Mouse (Mus musculus): ENCODE data around the gene Shb.

The Shb gene

GRCm38 (mm10) chr4:45505191-45505590 lies 27.1 kb downstream of the Shb start:
- no peak for DNase-seq (ENCODE audit: low read depth, low spot score)

DNA sequence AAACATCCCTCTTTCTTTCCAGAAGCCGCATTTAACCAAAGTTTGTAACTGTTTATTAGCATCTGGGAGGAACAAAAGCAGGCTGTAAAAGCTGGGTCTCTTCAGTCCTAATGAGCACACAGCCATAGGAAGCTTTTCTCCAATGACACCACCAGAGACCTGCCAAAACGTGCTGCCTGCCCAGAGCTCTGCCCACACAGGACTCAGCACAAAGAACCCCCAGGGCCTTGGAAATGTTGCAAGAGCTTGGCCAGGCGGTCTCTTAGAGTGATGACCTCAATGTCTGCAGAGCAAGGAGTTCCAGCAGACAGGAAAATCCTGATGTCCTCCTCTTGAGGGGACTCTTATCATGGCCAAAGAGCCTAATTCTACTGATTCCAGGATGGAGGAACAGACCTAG lies 28.5 kb downstream of the Shb start:
- DNase-seq (ENCODE audit: low read depth, low spot score): no peak

- no peak for DNase-seq (ENCODE audit: low read depth, low spot score)
Measured at GRCm38 (mm10) chr4:45503380-45503779, 28.9 kb downstream of the Shb start.

DNA sequence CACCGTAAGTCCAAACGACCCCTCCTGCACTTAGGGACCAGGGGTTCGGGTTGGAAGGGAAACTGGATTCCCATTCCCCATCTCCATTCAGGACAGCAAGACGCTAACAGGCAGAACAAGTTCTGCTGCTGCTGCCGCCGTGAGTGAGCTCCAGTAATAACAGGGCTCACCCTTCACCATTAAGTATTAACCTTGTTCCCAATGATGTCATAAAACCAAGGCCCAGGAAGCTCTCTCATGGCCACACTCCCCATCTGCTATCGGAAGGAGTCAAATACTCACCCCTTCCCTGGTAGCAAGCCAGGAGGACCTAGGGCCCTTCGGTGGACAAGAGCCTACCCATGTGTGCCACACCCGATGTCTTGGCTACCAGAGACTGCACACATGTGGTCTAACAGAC lies 30.3 kb downstream of the Shb start:
- DNase-seq (ENCODE audit: low read depth, low spot score): no peak

- no peak for DNase-seq (ENCODE audit: low read depth, low spot score)
Measured at GRCm38 (mm10) chr4:45500381-45500780, 31.9 kb downstream of the Shb start.

GRCm38 (mm10) chr4:45499556-45499955 lies 32.7 kb downstream of the Shb start:
- no peak for DNase-seq (ENCODE audit: low read depth, low spot score)

- no peak for DNase-seq (ENCODE audit: low read depth, low spot score)
Measured at GRCm38 (mm10) chr4:45499081-45499480, 33.2 kb downstream of the Shb start.

GRCm38 (mm10) chr4:45498345-45498744 lies 33.9 kb downstream of the Shb start:
- no peak for DNase-seq (ENCODE audit: low read depth, low spot score)

- no peak for DNase-seq (ENCODE audit: low read depth, low spot score)
Measured at GRCm38 (mm10) chr4:45497282-45497681, 35.0 kb downstream of the Shb start.

DNA sequence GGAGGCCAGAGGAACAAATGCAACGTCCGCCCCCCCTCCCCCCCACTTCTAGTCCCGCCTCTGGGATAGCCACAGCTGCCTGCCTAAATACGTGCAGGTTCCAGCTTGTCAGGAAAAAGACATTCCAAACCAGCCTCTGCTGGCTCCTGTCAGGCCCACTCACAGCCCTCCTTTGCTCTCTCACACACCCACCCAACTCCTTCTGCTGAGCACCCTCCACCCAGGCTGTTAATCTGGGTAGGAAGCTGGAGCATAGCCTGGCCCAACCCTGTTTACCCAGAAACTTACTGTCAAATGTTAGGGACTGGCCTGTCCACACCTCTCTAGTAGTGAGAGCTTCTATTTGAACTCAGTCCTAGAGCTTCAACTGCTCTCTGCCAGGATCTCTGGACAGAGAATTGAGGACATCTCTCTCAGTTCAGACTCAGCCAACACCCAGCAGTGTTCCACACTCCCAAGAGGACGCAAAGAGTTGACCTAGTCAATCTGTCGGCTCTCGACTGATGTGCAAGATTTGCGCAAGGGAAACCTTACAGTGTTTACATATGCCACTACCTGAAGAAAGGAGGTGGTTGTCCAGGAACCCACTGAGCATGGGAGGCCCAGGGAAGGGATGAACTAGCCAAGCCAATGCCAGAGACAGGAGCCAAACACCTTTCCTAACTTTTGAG lies 36.6 kb downstream of the Shb start:
- DNase-seq (ENCODE audit: low read depth, low spot score): no peak

- DNase-seq (ENCODE audit: low read depth, low spot score): no peak
Measured at GRCm38 (mm10) chr4:45493786-45494400, 38.4 kb downstream of the Shb start.

DNA sequence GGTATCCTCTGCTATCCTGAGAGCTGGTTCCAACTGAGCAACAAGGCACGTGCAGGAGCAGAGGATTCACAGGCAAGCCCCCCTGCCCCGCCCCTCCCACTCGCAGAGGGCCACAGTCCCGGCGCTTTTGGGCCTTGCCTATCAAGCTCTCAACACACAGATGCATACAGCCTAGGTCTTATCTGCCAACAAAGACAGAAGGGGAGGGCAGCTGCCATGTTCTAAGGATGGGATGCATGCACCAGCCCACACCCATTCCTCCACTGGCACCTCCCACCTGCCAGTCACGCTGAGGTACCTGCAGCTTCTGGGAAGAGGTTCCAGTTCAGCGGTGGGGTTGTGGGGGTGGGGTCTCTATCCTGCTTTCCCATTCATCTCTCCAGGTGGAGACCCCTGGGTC lies 39.2 kb downstream of the Shb start:
- DNase-seq (ENCODE audit: low read depth, low spot score): no peak

- no peak for DNase-seq (ENCODE audit: low read depth, low spot score)
Measured at GRCm38 (mm10) chr4:45492681-45493081, 39.6 kb downstream of the Shb start.

DNA sequence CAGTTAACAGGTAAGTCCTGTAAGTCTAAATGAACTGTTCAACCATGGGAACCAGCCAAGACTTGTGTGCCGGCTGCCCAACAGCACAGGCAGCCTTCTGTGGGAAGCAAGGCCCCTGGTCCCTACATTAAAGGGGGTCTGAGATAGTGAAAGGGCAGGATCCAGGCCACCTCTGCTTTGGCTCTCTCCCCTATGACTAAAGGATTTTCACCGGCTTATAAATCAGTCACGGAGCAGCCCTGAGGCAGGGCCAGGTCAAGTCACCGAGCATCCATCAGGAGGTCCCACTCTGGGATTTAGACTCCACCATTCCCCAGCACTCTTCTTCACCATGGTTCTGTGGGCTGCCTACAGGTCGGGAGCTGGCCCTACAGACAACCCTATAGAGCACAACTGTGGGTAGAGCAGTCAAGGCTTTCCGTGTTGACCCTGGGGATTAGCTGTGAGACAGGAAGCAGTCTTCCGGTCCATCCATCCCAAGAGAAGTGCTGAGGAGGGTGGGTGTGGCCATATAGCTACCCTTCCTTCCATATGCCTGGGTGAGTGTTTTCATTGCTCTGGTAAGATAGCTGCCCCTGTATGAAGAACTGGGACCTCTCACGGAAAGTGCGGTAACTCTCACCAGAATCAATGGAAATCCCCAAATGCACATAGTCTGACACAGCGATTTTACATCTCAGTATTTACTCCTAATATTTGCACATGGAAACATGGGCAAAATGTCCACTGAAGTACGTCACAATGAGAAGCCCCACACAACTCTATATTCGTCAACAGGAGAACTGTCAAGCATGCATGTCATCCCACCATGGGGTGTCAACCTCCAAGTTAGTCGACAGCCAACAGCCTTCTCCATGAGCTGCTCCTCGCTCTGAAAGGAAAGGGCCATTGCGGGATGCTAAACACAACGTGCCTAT lies 40.3 kb downstream of the Shb start:
- DNase-seq (ENCODE audit: low read depth, low spot score): no peak

- no peak for DNase-seq (ENCODE audit: low read depth, low spot score)
Measured at GRCm38 (mm10) chr4:45491119-45491679, 41.1 kb downstream of the Shb start.

- no peak for DNase-seq (ENCODE audit: low read depth, low spot score)
Measured at GRCm38 (mm10) chr4:45490036-45490752, 42.1 kb downstream of the Shb start.

GRCm38 (mm10) chr4:45489141-45490035 lies 42.9 kb downstream of the Shb start:
- DNase-seq (ENCODE audit: low read depth, low spot score): no peak

GRCm38 (mm10) chr4:45487681-45488081 lies 44.6 kb downstream of the Shb start:
- DNase-seq (ENCODE audit: low read depth, low spot score): no peak

- no peak for DNase-seq (ENCODE audit: low read depth, low spot score)
Measured at GRCm38 (mm10) chr4:45485024-45485423, 47.2 kb downstream of the Shb start.
